Mouse (Mus musculus) layer of hippocampus, adult 8-10 months (tissue): ENCODE results near the gene Fdxr. TPM values are rescaled to one million over a fixed set of nuclear protein-coding genes. Genes with fewer than 3 reads are reported as not detected.

ENCODE experiments used
- DNase-seq, 2 experiments: peaks; one replicate each; pipeline ENCODE4 v3.0.0; 2022; ENCODE audit warnings: low spot score in 2 of 2
- total RNA-seq, 4 experiments: library from RNA; stranded (reverse); gene quantifications; 2 replicates each; pipeline ENCODE4 v1.2.4; 2022

Fdxr gene
- total RNA-seq, 4 experiments from 2014 or later: 22.8 to 25.5 (median 24.6) TPM

DNA sequence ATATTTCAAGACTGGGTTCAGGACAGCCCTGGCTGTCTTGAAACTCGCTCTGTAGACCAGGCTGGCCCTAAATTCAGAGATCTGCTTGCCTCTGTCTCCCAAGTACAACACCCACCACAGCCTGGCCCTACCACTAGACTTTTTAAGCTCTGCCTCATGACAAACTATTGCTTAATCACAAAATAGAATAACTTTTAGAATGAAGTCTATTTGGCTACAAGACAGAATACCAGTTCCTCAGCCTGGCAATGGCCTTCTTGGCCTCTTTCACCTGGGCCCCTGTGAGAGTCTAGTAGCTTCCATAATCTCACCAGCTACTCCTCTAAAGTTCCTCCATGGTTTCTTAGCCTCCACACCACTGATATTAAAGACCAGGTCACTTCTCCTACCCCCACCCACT, 13.5 kb upstream of the Fdxr start:
- no peak for DNase-seq

DNA sequence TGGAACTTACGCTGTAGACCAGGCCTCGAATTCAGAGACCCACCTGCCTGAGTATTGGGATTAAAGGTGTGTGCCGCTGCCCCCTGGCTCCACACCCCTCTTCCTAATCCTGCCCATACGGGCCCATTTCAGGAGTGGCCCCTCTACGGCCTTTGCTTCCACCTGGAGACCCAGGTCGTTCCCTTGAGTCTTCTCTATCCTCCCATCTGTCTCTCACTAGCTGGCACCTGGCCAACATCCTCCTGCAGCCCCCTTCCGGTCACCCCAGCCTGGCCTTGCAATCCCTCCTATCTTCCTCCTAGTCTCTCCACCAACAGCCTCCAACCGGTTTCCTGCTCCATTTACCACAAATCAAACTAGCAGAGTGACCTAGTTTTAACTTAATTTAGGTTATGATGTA, 13.0 kb upstream of the Fdxr start:
- no peak for DNase-seq

DNA sequence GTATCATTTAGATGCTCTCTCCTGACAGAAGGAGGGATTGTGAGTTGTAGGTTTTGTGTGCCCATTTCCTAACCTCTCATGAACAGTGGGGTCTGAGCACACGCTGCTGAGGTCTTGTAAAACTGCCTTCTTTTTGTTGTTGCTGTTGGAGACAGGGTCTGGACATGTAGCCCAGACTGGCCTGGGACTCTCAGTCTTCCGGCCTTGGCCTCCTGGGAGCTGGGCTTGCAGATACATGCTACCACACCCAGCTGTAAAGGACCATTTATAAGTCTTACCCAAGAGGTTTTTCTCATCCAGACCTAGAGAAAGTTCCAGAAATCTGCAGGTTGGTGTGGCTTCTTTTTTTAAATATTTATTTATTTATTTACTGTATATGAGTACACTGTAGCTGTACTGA, 11.5 kb upstream of the Fdxr start:
- no peak for DNase-seq

DNA sequence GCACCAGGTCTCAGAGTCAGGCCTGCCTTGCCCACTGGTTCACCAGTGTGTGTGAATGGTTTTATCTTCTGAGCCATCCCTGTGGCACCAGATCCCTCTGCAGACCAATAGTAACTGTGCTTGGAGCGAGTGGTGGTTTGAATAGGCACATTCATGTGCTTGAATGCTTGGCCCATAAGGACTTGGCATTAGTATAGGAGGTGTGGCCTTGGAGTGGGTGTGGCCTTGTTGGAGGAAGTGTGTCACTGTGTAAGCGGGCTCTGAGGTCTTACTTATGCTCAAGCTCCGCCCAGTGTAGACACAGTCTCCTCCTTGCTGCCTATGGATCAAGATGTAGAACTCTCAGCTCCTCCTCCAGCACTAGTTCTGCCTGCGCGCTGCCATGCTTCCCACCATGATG, 10.5 kb upstream of the Fdxr start:
- DNase-seq: peak in 1 of 2 experiments; percentile 63

DNA sequence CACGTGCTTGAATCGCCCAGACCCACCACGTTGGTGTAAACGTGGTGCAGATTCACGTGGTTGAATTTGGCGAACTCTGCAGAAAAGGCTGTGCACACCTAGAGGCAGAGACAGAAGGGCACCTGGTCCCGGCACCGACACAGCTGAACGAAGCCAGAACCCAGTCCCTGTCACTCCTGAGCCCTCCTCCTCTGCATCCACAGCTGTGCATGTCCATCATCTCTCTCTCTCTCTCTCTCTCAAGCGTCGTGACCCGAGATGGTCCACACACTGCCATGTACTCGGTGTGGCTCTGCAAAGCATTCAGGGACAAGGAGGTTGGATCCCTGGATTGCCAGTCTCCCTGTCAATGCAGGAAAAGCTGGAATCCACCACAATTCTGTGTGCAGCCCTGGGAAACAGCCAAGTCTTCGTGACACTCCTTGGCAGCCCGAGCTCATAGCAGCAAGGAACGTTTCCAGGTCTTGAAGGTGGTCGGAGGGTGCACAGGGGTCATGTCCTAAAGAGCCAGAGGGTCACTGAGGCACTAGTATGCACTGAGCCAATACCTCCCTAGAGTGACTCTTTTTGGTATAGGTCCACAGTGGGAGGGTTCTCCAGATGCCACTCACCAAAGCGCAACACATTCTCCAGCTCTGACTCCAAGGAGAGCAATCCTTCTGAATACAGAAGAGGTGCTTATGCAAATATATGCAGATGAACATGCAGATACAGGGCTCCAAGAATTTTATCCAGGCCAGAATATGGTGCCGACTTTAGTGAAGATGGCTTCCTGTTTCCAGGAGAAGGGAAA, 9.5 kb upstream of the Fdxr start:
- DNase-seq: no peak

DNA sequence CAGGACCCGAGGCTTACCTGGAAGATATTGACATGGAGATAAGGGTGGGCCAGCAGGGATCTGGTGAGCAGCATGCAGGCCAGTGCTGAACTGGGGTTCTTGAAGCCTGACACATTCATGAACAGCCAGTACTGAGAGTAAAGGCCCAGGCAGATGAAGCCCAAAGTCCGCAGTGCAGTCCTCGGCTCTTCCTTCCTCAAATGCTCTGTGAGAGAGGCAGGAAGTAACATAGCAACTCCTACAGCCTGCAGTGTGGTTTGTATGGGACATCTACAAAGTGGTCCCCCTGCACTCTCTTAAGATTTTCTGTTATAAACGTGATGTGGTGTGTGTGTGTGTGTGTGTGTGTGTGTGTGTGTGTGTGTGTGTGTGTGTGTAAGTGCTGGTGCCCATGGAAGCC, 8.4 kb upstream of the Fdxr start:
- DNase-seq: no peak

DNA sequence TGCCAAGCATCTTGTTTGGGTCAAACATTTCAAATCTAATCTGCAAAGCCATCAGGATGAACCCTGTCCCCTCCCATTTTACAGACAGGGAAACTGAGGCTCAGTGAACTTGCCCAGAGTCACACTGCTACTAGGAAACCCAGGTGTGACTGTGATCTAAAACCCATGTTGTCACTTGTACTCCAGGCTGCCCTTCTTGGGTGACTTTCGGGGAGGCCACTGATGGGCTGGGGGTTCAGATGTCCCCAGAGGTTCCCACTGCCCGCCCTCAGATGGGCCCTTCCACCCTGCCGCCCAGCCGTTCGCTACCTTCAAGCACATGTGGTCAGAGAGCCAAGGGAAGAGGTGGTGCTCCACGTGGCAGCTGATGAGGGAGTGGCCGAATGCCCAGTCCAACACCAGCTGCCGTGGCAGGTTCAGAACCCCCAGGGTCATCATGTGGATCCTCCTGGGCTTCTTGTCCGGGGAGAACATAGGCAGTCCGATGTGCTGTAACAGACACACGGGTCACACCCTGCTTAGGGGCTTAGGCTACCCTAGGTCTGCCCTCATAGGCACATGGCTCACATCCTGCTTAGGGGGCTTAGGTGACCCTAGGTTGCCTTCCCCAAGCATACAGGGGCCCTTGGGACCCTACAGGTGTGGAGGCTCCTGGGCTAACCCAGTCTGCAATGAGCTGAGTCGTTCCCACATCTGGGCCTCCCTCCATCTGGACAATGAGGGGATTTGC, 7.2 kb upstream of the Fdxr start:
- no peak for DNase-seq

DNA sequence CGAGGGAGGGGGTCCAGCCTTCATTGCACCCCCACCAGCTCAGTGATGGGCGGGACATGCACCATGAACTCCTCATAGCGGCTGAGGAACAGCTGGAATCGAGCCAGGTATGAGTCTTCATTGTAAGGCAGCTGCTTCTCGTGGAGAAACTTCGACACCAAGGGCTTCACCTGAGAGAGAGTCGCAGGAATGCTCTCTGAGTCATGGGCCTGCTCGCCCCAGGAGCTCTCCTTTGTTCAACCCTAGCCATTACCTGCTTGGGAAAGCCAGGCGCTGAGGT, 6.6 kb upstream of the Fdxr start:
- DNase-seq: no peak

DNA sequence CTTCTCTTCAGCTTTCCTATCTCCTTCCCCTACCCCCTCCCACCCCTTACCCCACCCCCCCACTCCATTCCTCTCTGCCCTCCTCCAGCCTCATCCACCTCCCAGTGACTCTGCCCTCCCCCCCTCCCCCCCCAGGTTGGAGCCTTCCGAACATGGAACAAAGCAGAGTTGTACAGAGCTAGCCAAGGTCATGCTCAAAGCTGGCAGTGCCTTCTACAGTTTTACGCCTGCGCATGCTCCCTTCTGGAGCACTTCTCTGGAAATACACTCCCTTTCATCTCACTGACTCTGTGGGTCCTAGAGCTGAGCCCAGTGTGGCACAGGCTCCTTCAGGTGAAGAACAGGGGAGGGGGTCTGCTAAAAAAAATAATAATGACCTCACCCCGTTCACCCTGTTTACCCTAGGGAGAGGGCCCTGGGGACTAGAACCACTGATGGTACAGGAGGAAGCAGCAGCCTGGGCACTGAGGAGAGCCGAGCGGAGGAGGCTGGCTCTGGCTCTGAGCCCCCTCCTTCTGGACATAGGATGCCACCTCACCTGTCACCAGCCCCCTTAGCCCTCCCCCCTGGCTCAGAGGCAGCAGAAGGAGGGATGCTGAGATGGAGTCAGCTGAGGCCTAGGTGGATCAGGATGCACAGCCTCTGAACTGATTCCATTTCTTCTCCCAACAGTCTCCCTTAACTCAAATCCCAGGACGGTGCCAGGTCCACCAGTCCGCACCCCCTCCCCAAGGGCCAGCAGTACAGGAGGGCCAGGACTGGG, 6.1 kb upstream of the Fdxr start:
- DNase-seq: peak in 1 of 2 experiments; percentile 52

DNA sequence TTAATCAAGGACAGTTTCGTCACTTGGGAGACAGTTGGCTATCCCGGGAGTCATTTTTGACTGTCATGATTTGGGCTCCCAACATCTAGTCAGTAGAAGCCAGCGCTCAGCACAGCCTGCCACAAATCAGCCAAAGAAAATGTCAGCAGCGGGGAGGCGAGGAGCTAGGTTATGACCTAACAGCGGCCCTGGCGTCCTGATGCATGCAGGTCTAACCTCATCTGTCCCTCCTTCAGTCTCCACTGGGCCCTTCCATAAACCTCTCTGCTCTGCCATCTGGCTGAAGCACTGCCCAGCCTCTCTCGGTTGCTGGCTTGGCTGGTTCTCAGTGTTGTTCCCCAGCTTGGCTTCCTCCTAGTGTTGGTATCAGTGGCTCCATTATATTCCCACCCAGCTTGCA, 5.4 kb upstream of the Fdxr start:
- DNase-seq: peak; percentile 54 to 65

DNA sequence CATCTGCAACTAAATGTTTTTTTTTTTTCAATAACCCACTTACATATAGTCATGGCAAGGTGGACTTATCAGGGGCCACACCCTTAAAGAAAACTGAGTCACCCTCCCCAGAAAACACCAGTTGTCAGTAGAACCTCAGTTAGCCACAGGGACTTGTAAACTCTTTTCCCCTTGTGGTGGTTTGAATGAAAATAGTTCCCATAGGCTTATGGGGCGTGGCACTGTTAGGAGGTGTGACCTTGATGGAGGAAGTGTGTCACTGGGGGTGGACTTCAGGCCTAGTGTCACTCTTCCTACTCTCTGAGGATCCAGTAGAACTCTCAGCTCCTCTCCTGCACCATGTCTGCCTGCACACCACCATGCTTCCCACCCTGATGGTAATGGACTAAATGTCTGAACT, 2.9 kb upstream of the Fdxr start:
- DNase-seq: no peak

DNA sequence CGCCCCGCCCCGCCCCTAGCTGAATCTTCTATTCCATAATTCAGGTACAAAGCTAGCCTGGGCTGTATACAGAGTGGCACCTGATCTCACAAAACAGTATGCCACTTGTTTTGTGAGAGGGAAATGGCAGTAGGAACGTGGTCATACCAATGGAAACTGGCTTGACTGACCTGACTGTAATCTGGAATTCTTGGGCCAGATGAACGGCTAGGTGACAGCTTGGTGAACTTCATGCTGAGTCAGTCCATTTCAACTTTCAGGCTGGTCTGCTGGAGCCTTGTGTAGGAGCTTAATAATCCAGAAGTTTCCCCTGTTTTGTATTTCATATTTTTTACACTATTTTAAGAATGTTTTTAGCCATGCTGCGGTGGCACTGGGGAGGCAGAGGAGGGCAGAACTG, 1.3 kb upstream of the Fdxr start:
- no peak for DNase-seq

DNA sequence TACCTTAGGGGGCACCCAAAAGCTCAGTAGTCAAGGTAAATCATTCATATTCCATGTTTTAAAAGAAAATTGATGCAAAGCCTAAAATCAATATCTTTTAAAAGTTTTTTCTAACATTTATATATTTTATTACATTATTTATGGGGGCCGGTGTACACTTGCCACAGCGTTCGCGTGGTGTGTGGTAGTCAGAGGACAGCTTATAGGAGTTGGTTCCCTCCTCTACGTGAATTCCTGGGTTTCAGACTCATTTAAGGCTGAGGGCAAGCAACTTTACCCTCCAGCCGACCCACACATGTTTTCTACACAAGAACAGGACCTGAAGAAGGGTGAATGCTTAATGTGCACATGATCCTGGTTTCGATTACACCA, 740 bp upstream of the Fdxr start:
- DNase-seq: no peak

DNA sequence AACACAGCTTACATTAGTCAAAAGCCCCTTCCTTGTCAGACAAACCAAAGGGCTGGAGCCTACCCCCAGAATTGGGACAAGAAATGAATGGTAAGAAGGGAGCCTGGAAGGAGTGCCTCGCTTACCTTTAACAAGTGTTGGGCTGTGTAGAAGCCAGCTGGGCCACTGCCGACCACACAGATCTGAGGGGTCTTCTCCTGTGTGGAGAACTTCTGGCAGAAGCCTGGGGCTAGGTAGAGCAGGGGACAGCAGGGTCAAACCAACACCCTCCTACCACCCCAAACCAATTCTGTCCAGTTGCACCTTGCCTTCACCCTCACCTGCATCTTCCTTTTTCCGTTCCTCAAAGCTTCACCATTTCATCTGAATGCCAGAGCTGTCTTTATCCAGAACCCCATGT, 896 bp downstream of the Fdxr start:
- DNase-seq: no peak

DNA sequence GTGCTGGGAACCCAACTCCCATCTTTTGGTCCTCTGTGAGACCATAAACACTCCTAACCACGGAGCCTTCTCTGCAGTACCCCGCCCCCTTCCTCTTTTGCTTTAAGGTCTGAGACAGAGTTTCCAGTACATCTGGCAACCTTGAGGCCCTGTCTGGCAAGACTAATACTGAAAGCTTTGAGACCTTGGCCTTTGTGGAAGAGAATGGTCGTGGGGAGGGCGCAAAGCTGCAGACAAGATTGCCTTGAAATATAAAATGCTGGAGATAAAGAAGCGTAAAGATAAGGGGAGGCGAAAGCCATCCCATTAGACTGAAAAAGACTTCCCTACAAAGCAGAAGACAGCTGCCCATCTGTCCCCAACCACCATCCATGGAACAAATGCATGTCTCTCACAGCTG, 1.3 kb downstream of the Fdxr start:
- no peak for DNase-seq

DNA sequence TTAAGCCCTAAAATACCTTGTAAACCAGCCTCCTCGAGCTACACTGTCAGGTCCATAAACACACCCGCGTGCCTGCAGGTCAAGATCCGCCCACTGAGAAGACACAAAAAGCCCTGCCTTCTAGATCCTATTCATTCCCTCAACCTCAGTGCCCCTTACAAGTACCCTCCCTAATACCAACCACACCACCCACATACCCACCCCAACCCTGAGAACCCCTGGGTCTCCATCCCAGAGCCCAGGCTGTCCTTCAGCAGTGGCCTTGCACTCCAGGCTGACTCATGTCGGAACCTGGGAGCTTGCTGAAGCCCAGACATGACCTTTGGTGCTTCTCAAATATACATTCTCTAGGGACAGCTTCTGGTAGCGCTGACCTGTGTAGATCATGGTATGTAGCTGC, 2.1 kb downstream of the Fdxr start:
- no peak for DNase-seq

DNA sequence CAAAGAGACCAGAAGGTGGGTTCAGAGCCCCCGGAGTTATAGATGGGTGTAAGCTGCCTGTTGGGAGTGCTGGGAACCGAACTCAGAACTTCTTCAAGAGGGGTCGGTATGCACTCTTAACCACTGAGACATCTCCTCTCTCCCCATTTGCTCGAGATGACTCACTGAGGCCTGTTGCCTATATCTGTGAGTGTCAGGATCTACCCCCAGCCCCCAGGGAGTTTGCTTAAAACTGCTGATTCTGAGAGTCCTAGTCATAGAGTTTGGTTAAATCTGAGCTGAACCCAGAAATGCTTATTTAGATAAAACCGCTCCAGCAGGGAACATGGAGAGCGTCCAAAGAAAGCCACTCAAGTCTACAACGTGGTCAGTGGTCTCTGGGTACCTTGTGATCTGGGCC, 2.7 kb downstream of the Fdxr start:
- DNase-seq: no peak

DNA sequence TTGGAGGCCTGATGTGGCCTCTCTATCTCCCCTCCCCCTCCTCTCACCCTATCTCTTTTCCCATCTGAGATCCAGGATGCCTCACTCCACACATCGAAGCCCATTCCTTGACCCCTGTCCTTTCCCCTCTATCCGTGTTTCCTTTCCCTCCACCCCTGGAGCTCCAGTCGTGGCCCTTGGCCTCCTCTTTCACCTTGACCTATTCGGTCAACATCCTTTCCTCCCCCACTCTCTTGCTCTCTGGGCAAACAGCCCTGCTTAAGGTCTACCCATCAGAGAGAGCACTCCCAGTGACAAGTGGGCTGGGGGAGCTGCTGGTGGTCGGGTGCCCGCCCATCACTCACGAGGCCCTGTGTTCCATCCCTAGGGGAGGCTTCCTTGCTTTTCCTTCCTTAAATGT, 3.1 kb downstream of the Fdxr start:
- no peak for DNase-seq

DNA sequence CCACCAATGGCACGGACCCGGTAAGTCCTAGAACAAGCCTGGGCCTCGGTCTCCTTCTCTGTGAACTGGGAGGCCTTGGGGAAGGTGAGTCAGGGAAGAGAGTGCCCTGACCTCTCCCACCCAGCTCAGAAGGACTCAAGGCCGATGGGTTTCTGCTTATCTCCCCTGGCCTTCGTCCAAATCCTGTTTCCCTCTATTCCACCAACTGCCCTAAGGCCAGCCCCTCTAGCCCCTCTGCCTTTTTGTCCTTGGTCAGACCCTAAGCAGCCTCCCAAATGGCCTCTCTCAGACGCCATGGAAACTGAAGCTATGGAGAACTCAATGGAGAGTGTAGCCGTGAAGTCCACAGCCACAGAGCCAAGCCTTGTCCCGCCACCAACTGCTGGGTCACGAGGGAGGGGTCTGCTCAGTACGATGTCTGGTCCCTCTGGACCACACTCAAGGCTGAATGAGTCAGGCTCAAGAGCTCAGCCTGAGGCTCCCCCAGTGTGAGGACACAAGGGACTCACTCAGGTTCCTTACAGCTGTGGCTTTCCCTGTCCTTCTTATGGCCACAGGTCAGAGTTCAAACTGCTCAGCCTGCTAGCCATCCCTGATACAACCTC, 3.9 kb downstream of the Fdxr start:
- DNase-seq: no peak

DNA sequence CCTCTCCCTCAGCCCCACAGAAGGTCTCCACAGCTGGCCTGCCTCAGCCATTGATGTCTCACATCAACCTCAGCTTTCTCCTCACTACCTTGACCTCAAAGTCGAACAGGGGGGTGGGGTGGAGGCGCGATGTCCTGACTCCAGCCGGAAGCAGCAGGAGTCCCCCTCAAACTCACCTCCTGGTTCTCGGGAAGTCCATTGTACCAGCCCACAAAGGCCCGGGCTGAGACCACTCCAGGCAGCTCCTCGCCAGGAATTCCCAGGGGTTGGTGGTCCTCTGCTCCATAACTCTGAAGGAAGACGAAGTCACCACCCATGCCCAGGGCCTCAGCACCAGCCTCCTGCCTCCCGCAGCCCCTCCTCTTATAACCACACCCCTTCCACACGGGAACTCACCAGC, 5.4 kb downstream of the Fdxr start:
- DNase-seq: no peak

DNA sequence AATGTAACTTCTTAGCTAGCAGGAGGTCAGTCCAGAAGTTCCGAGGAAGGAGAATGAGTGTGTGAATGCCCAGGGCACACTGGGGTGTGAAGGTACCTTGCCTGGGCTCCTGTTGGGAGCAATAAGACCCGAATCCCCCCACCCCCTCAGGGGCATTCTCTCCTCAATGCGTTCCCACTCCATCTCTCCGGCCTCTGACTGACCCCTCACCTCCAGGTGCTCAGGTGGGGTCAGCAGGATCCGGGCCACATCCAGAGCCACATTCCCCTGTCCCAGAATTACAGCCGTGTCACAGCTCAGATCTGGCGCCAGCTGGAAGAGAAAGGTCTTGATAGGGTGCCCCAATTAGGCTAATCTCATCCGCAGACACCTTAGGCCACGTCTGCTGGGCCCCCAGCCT, 5.8 kb downstream of the Fdxr start:
- no peak for DNase-seq

DNA sequence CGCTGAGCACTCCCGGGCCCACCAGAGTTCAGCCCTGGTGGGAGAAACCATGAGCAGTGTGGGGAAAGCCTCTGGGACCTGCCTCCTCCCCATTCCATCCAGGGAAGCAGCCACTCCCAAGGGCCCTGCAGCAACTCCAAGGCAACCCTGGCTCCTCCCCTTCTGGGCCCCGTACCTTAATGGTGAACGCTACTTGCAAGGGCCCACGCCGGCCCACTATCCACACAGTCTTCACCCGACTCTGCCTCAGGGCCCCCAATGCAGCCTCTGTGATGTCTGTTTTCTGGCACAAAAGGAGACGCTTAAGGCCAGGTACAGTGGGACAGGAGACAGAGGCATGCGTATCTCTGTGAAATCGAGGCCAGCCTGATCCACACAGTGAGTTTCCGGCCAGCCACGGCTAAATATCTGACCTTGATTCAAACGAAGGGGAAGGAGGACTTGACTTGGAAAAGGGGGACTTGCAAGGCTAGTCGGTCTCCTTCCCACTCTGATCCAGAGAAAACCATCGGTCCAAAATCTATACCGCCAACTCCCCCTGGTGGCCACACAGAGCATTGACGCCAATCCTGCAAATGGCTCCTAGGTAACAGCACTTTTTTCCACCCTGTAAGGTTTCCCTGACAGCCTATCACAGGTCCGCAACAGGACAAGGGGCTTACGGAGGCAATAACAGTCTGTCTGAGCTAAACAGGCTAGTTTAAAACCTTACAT, 6.5 kb downstream of the Fdxr start:
- peak; percentile 64 to 84 for DNase-seq
